Comparison of ENCODE assay signal across 9 mouse cellular contexts in genomic region chr15:100683041-100683440, GRCm38 (mm10). TPM values are rescaled to one million over a fixed set of nuclear protein-coding genes. Genes with fewer than 3 reads are reported as not detected.
DNase-seq lines count a peak whose midpoint lies in the region; ATAC-seq and TF ChIP-seq lines count a peak whose summit lies in the region.
"Had no signal": no experiment of that assay in that cellular context is flagged by ENCODE, and none has a peak within 500 bp of the region (broad histone marks: within the 10 kb centered on the region; RNA-seq: fewer than 3 reads in every experiment).

No protein-coding gene starts in this region.

- peaks cover 0 to 16% of the 10 kb centered on the region in 2 experiments; a peak in 2 of 4 replicates for H3K4me1 ChIP-seq in ES-E14 (ENCODE audit: control insufficient read depth in 2 of 2, insufficient read depth in 2 of 2, low read length in 2 of 2, poor library complexity in 1 of 2)
- peaks cover 67% of the 10 kb centered on the region for H3K4me1 ChIP-seq in liver, embryonic 13.5 days (replicated peaks)

- H3K9ac ChIP-seq in ES-E14 (ENCODE audit: insufficient read depth, low read depth, low read length, poor library complexity, severe bottlenecking) = no peak overlapping the region
- H3K9ac ChIP-seq in liver, embryonic 13.5 days = no peak overlapping the region

- H3K27me3 ChIP-seq in liver, embryonic 13.5 days = no peaks in the 10 kb centered on the region

- no peak overlapping the region for H3K27ac ChIP-seq in ES-E14 (ENCODE audit: insufficient read depth, low read depth, low read length, poor library complexity, severe bottlenecking)
- H3K27ac ChIP-seq in liver, embryonic 13.5 days = no peak overlapping the region
- H3K27ac ChIP-seq: macrophage had no signal

- peak; percentile 85 for DNase-seq in A20 (ENCODE audit: low read depth, low spot score)
- peak; percentile 83 for DNase-seq in ES-E14 (ENCODE audit: low read depth, low spot score)
- DNase-seq in cerebellum, adult 8-10 months = peak; percentile 63
- peak; percentile 70 to 72 for DNase-seq in frontal cortex, postnatal 25 days (ENCODE audit: low spot score in 2 of 2)
- peak; percentile 90 for DNase-seq in kidney, postnatal 14 days
- peak; percentile 71 for DNase-seq in liver, embryonic 13.5 days
- DNase-seq in ovary, postnatal 36 days (ENCODE audit: low spot score) = peak; percentile 60
- DNase-seq in thymus, postnatal 36 days = peak; percentile 76 to 80

- WGBS in liver, embryonic 13.5 days (ENCODE audit: insufficient replicate concordance) = 44% methylated on average over 2 of the region's 2 CpGs

- H3K4me2 ChIP-seq in liver, embryonic 13.5 days = no peak overlapping the region

- 0 out of 2 replicates have a peak, but pooled peaks have one; percentile 18 for ATAC-seq in liver, embryonic 13.5 days (ENCODE audit: low read depth)

- no peaks in the 10 kb centered on the region for H3K9me3 ChIP-seq in ES-E14 (ENCODE audit: control insufficient read depth, insufficient read depth, low read depth, low read length)
- H3K9me3 ChIP-seq in liver, embryonic 13.5 days (replicated peaks) = no peaks in the 10 kb centered on the region

- no peaks in the 10 kb centered on the region for H3K36me3 ChIP-seq in ES-E14 (ENCODE audit: control insufficient read depth, insufficient read depth, low read length, poor library complexity, severe bottlenecking)
- H3K36me3 ChIP-seq in liver, embryonic 13.5 days = no peaks in the 10 kb centered on the region

- no peak overlapping the region for H3K4me3 ChIP-seq in ES-E14 (ENCODE audit: insufficient read depth in 1 of 2, low read depth in 1 of 2, low read length in 2 of 2, poor library complexity in 1 of 2, severe bottlenecking in 1 of 2)
- H3K4me3 ChIP-seq in liver, embryonic 13.5 days (replicated peaks) = no peak overlapping the region

- in situ Hi-C loops in ES-E14 (cut with MboI; ENCODE audit: low sequenced_read_pairs in 2 of 2, unreplicated experiment in 2 of 2) = no loop called here

TF ChIP-seq in ES-E14, 5 proteins besides CTCF, POLR2A, EP300 and RAD21:
- TF ChIP-seq ZC3H11A (IDR thresholded peaks at IDR 0.05; ENCODE audit: borderline replicate concordance, low read depth, low read length) (peak; percentile 75), ZNF384 (IDR thresholded peaks at IDR 0.05; ENCODE audit: low read depth, low read length) (peak; percentile 98), HCFC1 (IDR thresholded peaks at IDR 0.05; ENCODE audit: borderline replicate concordance, insufficient read depth, low read length) (no peak)

RNA-seq across cellular contexts. Expression of gene Cela1, which starts 4.7 kb away (rescaled TPM):
- 2.4 and 3.3 TPM in 2 replicates for total RNA-seq in ES-E14 (2012; rRNA removed)
- polyA plus RNA-seq in liver, embryonic 13.5 days (2015; fragmentation: Nextera tagmentation; extraction: Ambion mirVana) = 8.2 and 11.8 TPM in 2 replicates

RNA-seq across cellular contexts. Expression of gene Bin2, which starts 13.7 kb away (rescaled TPM):
- 7.9 and 12.5 TPM in 2 replicates for total RNA-seq in ES-E14 (2012; rRNA removed)
- 19.7 and 25.7 TPM in 2 replicates for polyA plus RNA-seq in liver, embryonic 13.5 days (2015; fragmentation: Nextera tagmentation; extraction: Ambion mirVana)

RNA-seq across cellular contexts. Expression of gene Galnt6, which starts 46.1 kb away (rescaled TPM):
- 18.2 and 39.0 TPM in 2 replicates for total RNA-seq in ES-E14 (2012; rRNA removed)
- polyA plus RNA-seq in liver, embryonic 13.5 days (2015; fragmentation: Nextera tagmentation; extraction: Ambion mirVana) = 1.1 and 1.3 TPM in 2 replicates

RNA-seq across cellular contexts. Expression of gene Smagp, which starts 46.3 kb away (rescaled TPM):
- total RNA-seq in ES-E14 (2012; rRNA removed) = 20.0 and 27.3 TPM in 2 replicates
- 7.7 and 7.9 TPM in 2 replicates for polyA plus RNA-seq in liver, embryonic 13.5 days (2015; fragmentation: Nextera tagmentation; extraction: Ambion mirVana)
